Mouse (Mus musculus): ENCODE results near the gene Acaa1b. TPM values are rescaled to one million over a fixed set of nuclear protein-coding genes. Genes with fewer than 3 reads are reported as not detected.

Acaa1b gene
- total RNA-seq, 2 experiments from 2014 or later = 1.2 to 1.7 TPM

DNA sequence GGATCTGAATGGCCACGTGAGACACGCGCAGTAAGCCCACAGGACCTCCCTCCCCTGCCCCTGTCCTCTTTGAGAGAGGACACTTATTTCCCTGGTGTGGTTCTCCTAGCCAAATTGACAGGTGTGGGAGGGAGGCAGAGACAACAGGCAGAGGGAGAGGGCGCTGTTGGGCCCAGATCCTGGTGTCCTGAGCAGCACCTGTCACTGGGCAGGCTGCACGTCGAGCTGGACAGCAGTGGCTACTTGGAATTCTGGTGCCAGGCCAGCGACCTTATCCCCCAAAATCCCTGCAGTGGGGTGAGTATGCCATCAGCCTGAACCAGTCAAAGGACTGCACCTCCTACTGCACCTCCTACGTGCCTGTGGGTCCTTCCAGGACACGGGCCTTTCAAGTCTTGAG lies 13.5 kb downstream of the Acaa1b start:
- DNase-seq = no peak

- DNase-seq = no peak
Measured at GRCm38 (mm10) chr9:119142066-119142465, 14.8 kb downstream of the Acaa1b start.

DNA sequence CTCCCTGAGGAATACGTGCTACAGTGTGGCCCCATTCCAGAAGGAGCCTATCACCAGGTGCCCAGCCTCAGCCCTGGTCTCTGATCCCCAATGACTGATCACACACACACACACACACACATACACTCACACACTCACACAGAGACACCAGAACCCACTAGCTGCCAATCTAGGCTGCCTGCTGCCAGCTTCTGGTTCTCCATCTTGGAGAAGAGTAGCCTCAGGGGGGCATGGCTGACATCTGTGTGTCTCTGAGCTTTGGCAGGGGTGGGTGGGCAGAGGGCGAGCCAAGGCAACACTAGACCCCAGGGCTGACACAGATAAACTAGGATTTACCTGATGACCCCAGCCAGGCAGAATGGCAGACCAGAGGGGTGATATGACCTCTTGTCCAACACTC lies 18.1 kb downstream of the Acaa1b start:
- no peak for DNase-seq

GRCm38 (mm10) chr9:119130692-119131091 lies 26.2 kb downstream of the Acaa1b start:
- no peak for DNase-seq

- no peak for DNase-seq
Measured at GRCm38 (mm10) chr9:119128436-119129181, 28.3 kb downstream of the Acaa1b start.

GRCm38 (mm10) chr9:119122596-119123369 lies 34.1 kb downstream of the Acaa1b start:
- DNase-seq = no peak

DNA sequence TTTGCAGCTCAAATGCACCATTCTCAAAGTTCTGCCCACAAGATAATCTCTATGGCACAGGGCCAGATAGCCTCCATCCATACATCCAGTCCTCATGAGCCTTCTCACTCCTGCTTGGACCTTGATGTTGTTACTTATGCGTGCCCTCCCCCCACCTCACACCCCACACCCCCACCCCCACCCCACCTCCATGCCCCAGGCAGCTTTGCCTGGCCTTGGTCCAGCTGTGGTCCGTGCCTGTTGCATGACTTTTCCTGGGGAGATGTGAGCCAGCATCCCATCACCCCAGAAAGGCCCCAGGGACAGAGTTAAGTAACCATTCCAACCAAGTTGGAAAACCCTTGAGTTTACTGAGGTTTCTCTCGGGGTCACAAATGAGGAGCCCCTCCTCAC lies 36.7 kb downstream of the Acaa1b start:
- no peak for DNase-seq

GRCm38 (mm10) chr9:119119409-119120167 lies 37.3 kb downstream of the Acaa1b start:
- DNase-seq = no peak

- no peak for DNase-seq
Measured at GRCm38 (mm10) chr9:119114911-119115310, 42.0 kb downstream of the Acaa1b start.

DNA sequence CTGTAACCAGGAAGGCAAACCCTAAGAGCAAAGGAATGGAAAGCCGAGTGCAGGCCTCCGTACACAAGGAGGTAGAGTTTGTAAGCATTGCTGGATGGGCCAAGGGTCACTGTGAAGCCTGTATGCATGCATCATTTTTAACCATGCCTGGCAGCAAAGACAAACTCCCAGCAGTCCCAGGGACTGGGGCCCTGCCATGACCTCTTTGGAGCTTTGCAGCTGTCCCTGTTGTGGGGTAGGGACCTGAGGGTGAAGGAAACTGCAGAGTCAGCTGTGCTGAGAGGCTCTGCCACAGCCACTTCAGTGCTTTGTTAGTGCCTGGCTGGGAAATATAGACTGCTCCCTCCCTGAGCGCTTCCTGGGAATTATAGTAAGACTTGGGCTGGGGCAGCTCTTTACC lies 46.3 kb downstream of the Acaa1b start:
- no peak for DNase-seq

DNA sequence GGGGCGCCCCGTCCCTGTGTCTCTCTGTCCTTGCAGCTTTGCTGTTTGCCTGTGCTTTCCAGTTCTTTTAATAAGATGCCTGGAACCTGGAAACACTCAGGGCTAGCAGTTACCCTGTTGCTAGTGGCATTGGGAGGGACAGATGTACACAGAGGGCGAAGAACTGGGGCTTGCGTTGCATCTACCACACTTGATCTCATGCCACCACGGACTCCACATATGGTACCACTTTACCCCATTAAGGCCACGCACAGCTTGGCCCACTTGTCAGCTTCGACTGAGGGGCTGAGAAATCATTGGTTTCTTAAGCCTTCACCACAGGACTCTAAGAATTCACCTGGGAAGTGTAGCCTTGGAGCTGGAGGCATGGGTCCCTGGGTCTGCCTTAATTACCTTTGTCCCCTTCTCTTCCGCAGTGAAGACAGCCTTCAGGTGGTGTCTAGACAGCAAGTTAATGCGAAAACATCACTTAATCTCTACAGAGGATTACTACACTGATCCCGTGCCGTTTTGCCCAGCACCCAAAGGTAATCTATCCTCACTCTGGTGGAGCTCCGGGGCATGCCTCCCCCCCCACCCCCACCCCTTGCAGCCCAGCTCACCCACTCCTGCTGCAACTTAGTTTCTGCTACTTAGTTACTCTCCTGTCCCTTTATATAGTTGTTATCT lies 47.1 kb downstream of the Acaa1b start:
- no peak for DNase-seq

- DNase-seq = no peak
Measured at GRCm38 (mm10) chr9:119107566-119107965, 49.3 kb downstream of the Acaa1b start.

GRCm38 (mm10) chr9:119102783-119103113 lies 54.1 kb downstream of the Acaa1b start:
- no peak for DNase-seq

DNA sequence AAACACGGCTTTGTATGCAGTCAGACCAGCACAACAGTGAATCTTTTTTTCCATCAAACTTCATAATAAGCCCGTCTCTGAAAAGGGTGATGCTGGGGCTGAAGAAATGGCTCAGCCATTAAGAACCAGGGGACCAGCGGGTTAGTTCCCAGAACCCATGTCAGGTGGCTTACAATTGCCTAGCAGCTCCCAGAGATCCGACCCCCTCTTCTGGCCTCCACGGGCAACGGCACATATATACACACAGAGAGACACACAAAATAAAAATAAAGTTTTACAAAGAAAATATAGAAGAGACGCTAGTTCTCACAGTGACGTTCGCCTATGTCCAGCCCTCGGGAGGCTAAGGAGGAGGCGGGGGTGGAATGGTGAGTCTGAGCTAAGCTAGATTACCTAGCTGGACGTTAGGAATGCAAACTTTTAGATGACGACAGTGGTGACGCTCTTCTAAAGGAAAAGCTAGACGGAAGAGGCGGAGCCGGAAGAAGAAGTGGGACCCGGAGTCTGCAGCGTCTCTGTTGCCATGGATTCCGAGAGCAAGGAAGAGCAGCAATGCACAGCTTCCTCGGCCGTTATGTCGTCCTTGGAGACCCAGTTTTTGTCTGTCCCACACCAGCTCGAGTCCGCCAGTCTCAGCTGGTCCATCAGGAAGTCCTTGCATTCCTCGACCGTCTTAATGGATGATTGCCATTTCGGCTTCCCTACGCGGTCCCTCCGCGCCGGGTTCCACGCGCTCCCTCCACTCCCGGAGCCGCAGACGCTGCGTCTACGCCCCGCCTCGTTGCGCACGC lies 54.7 kb downstream of the Acaa1b start, which contains the start of gene Dlec1:
Gene Dlec1 (plus strand): TSS at position 487 of the 791 bp plus-strand sequence.
- peak; percentile 72 to 79 for DNase-seq

DNA sequence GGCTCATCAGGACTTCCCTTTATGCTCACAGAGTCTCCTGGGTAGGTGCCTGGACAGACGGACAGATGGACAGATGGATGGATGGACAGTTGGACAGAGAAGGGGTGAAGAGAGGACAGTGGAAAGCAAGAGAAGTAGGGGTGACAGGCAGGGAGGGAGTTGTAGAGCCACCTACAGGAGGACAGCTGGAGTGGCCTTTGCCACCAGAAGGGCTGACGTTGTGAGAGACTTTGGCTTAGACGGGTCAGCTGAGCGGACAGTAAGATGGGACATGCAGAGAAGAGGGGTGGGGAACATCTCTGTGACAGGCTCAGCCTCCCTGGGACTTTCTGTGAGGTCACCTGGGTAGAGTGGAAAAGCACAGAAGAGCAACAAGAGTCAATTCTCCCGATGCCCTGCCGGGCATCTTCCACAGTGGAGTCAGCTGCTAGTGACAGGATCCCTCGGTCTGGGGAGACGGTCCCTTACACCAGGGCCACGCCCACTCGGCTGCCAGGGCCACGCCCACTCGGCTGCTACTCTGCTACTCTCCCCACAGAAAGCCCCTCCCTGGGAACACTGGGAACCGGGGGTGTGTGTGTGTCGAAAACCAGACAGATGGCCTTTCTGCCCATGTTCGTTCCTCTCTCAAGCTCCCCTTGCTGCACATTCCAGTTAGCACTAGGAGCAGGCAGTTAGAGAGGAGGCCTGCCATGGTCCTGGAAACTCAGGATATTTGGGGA lies 56.6 kb downstream of the Acaa1b start:
- peak; percentile 68 to 73 for DNase-seq

Other genes with a start within 250 kb of the Acaa1b start
- 10 to 100 TPM; 24.1 to 28.5 TPM for gene Ctdspl, start 230.6 kb downstream of the Acaa1b start, total RNA-seq (2021)
- gene Vill, start 104.3 kb downstream of the Acaa1b start, total RNA-seq (2021) = under 1 TPM; 0.62 to 0.76 TPM
- gene Plcd1, start 63.6 kb downstream of the Acaa1b start, total RNA-seq (2021) = 1 to 10 TPM; 8.3 to 8.4 TPM
- 1 to 10 TPM; 4.3 to 4.4 TPM for gene Dlec1, start 54.6 kb downstream of the Acaa1b start, total RNA-seq (2021)
- not detected for gene Gm47289, start 2.1 kb upstream of the Acaa1b start, total RNA-seq (2021)
- gene Slc22a13, start 52.0 kb upstream of the Acaa1b start, total RNA-seq (2021) = under 1 TPM; 0.20 to 0.23 TPM
- 10 to 100 TPM; 28.2 to 31.1 TPM for gene Oxsr1, start 165.3 kb upstream of the Acaa1b start, total RNA-seq (2021)
- 10 to 100 TPM; 68.1 to 76.4 TPM for gene Acaa1a, start 182.6 kb upstream of the Acaa1b start, total RNA-seq (2021)
- gene Myd88, start 184.3 kb upstream of the Acaa1b start, total RNA-seq (2021) = 1 to 10 TPM; 5.8 to 8.5 TPM
- 1 to 10 TPM; 4.2 to 5.0 TPM for gene Xylb, start 200.3 kb upstream of the Acaa1b start, total RNA-seq (2021)
- gene Slc22a14, start 208.5 kb upstream of the Acaa1b start, total RNA-seq (2021) = not detected
- gene Acvr2b, start 245.0 kb upstream of the Acaa1b start, total RNA-seq (2021) = 10 to 100 TPM; 13.8 to 14.7 TPM

Data from layer of hippocampus, postnatal 36 days (tissue).